Mouse (Mus musculus) right cerebral cortex, postnatal 36 days (tissue): Measurements from ENCODE around the gene Sesn2.
"Not testable (repeated sequence)": the region's sequence is repeated elsewhere in the genome, so short reads cannot be mapped to it uniquely, and the experiment has no call there.

Experiments used
- DNase-seq, 2 experiments: peaks; one replicate each; pipeline ENCODE4 v3.0.0; 2022; ENCODE audit warnings: low spot score in 2 of 2, mixed read lengths in 1 of 2

Sesn2 gene

DNA sequence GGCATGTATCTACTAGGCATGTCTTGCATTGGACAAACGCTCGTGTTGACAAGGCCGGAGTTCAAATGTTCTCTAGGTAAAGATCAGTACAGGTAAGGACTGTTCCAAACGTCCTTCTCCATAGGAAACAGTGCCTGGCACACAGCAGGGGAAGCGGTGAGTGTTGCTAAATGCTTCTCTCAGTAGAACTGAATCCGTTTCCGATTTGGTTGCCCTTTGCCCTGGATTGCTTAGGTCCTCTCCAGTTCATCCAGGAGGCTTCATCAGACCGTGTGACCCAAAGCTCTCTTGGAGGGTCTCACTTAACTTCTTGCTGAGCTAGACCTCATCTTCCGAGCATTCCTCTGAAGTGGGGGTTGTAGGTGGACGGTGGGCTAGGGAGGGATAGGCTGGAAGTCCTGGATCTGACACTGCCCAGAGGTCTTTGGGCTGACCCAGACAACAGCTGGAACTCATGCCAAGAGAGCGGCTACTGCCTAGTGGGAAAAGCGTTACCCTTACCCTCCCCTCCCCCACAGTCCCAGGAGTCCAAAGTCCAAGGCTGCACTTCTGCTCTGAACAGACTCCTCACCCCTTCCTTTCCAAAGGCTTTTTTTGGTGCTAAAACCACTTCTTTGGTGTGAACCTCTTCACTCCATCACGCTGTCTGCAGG lies 27.2 kb downstream of the Sesn2 start:
- DNase-seq: no peak

DNA sequence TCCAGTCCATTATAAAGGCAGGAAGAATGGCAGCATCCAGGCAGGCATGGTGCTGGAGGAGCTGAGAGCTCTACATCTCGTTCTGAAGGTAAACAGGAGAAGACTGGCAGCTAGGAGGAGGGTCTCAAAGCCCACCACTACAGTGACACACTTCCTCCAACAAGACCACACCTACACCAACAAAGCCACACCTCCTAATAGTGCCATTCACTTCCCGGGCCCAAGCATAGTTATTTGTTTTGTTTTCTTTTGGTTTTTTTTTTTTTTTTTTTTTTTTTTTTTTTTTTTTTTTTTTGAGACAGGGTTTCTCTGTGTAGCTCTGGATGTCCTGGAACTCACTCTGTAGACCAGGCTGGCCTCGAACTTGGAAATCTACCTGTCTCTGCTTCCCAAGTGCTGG lies 28.2 kb downstream of the Sesn2 start:
- not testable (repeated sequence) for DNase-seq

DNA sequence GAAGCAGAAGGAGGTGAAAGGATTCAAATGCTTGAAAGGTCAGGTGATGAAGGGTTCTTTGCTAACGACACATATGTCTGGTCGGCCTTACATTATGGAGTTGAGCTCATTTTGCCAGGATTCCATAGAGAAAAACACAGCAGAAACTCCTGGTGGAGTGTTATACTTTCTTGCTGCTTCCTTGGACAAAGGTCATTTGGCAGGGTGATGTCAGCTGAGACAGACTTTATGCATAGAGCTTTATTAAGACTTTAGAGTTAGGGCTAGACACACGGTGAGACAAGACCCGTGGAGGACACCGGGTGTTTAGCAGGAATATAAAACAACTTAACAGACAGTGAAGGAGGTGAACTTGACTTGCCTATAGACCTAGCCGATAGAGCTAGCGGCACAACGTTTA lies 32.5 kb downstream of the Sesn2 start:
- no peak for DNase-seq

DNA sequence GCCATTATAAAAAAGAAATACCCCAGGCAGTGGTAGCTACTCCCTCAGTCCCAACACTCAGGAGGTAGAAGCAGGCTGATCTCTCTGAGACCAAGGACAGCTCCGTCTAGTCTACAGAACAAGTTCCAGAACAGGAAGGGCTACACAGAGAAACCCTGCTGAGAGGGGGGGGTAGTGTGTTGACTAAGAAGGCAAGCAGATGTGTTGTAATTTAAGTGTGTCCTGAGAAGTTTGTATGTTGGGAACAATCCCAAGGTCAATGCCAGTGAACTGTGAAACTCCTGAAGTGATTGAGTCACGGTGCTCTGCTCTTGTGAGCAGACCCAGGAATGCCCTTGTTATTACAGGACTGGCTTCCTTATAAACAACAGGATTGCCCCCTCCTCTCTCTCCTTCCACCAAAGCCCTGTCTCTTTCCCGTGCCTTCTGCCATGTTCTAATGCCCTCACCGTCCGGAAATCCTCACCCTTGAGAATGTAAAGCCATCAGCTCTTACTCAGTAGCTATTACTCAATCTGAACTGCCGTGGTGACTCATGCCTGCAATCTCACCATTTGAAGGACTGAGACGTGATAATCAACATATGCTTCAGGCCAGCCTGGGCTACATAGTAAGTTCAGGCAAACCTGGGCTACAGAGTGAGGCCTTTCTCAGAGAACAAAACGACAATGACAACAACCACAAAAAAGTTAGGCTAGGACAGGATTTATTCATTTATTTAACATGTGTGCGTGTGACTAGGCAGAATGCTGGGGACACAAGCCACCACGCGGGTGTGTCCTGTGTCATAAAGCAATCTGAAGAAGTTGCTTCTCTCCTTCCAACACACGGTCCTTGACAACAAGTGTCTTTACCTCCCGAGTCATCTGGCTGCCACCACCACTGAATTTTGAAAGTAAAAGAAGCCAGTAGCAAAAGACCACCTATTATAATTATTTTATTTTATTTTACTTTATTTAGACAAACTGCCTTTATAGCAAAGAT lies 34.1 kb downstream of the Sesn2 start:
- no peak for DNase-seq

DNA sequence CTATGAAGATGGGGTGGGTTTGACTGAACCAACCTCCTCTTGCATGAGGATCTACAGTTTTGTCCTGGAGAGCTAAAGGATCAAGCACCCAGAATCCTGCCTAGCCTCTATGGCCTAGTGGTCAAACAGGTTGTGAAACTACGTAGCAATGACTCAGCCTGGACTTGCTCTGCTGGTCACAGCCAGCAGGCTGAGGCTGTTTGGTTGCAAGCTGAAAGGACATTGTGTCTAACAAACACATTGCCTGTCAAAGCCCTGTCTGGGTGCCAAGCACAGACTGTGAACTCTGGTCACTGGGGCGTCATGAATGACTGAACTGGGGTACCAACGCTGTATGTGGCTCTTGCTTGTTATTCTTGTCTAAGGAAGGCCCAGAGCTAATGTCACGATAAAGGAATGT lies 35.7 kb downstream of the Sesn2 start:
- no peak for DNase-seq

DNA sequence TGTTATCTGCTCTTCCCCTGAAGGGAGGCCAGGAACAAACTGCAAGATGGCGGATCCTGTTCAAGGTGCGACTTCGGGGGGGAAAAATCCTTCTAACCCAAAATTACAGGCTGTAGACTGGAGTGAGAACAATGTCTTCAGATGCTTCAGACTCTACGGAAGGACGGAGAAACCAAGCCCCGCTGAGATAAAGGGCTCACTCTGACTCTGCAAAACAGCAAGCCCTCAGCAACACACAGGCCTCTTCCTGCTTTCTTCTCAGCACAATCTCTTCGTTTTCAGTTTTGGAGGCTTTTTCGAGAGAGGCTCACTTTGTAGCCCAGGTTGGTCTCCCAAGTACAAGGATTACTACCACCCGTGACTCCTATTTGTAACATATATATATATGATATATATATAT lies 36.9 kb downstream of the Sesn2 start:
- DNase-seq: no peak

DNA sequence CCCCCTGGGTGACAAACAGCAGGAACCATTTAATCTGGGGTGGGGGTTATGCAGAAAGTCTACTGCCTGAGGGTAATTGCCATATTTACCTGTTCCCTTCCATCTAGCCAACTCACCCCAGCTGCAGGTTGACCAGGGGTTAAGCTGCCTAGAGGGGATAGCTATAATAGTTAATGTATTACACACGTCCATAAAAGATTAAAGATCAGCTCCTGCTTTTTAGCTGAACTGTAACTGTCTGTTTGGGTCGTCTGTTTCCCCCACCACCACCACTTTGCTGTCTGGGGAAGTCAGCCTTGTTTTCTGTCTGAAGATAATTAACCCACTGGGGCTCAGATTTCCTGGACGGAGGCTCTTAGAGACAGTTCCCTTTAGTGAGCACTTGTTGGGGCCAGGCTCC lies 40.4 kb downstream of the Sesn2 start:
- DNase-seq: no peak

DNA sequence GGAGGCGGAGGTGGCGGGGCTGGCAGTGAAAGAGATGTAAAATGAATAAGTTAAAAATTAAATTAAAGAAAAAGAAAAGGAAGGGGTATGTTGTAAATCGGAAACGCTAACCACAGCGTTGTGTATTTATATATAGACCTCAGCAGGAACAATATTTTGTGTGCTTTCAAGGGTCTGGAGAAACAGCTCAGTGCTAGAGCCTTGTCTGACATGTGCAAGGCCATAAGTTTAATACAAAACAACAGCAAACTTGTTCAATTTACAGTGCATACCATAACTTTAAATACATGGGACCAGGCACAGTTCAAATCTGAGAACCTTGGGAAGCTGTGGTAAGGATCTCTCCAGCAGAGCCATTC lies 46.1 kb downstream of the Sesn2 start:
- no peak for DNase-seq

DNA sequence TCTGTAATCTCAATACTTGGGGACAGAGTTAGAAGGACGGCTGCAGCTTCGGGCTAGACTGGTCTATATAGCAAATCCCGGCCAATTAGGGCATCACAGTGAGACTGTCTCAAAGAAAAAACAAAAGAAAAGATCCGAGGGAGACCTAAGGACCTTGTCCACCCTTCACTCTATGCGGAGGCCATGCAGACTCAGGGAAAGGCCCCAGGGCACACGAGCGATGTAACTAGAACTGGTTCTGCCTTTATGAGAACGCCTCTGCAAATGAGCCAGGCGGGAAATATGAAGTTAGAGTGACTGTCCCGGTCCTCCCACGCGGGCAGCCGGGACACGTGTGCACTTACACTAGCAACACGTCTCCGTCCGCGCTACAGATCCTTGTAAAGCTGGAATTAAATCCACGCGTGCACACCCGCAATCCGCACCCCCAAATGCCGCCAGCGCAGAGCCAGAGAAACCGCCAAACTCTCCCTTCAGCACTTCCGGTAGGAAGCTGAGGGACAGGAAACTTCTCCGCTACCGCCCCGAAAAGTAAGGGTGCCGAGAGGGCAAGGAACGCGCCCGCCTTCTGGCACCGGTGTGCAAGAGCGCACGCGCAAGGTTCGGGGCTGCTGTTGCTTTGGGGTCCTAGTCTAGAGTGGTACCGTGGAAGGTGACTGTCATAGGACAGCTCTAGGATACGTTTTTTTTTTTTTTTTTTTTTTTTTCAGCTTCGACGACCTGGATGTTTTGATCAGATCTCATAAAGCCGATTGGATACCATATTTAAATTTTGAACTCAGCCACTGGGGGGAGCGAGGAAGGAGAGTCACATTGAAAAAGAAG lies 46.7 kb downstream of the Sesn2 start, which contains the start of gene Med18:
Gene Med18, minus strand, starts transcription at position 492 of the 825 bp plus-strand sequence.
- peak; percentile 90 to 91 for DNase-seq

DNA sequence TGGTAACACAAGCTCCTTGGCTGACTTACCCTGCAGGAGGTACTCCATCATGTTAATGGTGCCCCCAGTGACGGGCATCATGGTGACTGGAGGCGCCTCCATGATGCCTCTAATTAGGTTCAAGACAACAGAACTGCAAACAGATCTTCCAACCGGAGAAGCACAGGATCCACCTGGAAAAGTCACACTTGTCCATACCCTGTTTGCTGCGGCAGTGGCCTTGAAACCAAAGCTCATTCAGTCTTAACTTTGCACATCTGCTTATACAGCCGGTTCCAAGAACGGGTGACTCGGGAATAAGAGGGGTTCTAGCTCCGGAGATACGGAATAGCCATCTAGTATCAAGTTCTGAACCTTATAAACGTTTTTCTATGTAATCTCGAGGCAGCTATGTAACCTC lies 47.5 kb downstream of the Sesn2 start:
- no peak for DNase-seq

DNA sequence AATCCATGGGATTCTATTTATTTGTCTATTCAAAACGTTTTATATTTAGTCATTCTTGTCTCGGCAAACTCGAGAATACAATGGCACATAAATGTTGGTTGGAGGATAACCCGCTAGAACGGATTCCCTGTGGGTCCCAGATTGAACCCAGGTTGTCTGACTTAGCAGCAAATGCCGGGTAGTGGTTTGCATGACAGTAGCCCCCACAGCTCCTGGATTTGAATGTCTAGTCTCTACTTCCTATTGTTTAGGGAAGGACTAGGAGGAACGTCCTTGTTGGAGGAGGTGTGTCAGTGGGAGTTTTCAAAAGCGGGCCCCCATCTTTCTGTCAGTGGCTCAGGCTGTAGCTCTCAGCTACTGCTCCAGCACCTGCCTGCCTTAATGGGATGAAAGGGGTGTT lies 50.1 kb downstream of the Sesn2 start:
- no peak for DNase-seq

DNA sequence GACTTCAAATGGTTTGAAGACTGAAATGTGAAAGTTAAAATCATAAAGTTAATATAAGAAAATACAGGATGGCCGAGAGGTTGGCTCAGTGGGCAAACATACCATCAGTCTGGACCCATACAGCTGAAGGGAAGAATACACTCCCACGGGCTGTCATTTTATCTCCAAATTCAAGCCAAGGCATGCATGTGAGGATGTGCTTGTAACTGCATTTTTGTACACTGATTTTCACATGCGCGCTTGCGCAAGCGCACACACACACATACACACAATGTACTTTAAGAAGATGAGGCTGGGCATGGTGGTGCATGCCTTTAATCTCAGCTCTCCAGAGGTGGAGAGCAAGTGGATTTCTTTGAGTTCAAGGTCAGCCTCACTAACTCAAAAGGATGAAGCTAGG lies 54.7 kb downstream of the Sesn2 start:
- no peak for DNase-seq

DNA sequence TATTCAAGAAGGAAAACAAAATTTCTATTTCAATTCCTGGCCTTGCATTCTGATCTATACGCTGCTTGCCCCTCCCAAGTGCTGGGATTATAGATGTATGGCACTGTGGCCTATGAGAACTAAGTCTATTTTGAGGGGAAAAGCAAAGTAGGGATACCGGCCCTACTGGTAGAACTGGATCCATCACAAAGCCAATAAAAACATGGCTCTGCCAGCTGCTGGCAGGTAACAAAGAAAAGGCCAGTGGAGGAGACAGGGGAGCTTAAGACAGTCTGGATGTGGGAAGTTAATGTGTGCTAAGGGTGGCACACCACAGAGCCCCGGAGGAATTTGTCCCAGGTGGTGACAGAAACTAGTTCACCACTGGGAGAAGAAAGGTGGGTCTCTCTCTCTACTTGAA lies 55.2 kb downstream of the Sesn2 start:
- no peak for DNase-seq

DNA sequence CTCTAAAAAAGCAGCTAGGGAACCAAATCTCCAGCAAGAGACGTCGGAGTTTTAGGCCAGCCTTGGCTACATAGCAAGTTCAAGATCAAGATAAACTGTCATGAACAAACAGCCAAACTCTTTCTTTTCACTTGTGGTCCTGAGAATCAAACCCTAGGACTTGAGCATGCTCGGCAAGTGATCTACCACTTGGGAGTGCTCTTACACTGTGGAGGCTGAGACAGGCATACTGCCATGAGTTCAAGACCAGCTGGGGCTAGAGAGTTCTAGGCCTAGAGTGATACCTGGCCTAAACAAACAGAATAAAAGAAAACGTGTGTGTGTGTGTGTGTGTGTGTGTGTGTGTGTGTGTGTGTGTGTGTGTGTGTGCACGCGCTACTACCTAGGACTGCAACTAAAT lies 56.1 kb downstream of the Sesn2 start:
- no peak for DNase-seq

DNA sequence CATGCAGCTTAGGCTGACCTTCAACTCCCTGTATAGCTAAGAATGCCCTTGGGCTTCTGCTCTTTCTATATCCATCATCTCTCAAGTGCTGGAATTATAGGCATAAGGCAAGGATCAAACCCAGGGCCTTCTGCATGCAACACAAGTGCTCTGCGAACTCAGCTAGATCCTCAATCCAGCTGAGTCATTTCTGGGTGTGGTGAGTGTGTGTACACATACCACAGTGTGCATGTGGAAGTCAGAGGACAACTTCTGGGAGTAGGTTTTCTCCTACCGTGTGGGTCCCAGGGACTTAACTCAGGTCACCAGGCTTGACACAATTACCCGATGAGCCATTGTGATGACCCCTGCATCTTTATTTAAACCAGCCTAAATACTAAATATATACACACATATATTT lies 60.5 kb downstream of the Sesn2 start:
- DNase-seq: no peak

DNA sequence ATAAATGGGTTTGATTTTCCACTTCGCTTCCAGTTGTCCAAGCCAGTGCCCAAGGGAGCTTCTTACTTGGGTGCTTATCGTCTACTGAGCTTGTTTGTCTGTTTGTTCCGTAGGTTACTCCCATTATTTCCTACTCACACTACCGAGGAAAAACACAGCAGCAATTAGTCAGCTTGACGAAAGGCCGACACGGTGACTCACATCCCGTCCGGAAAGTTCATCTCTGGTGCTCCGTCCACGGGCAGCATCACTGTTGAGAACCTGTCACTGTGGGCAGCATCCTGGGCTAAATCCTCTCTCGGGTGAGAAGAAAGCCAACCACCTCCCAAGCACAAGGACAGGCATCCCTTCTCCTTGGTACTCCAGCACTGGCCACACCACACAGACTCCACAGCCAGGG lies 64.2 kb downstream of the Sesn2 start:
- DNase-seq: no peak

DNA sequence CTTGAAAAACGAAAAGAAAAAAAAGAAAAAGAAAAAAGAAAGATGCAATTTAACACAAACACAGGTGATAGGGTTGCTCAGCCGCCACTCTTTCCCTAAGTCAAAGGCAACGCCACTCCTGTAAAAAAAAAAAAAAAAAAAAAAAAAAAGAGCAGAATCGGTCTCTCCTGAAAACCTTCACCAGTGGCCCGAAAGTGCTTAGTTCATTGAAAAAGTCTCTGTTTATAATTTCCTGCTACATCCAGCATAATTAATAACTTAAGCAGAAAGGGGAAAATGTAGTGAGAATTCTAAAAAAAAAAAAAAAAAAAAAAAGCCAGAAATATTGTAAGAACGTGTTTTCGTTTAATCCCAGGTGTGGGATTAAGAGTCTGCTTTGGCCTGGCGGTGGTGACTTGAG lies 65.8 kb downstream of the Sesn2 start:
- no peak for DNase-seq
